Mouse (Mus musculus): ENCODE measurements around the gene Abracl. TPM values are rescaled to one million over a fixed set of nuclear protein-coding genes. Genes with fewer than 3 reads are reported as not detected.

Gene Abracl
- total and polyA plus RNA-seq, 3 experiments = 100 to 110 TPM; not detected in 1

GRCm38 (mm10) chr10:18009744-18010143 is 13.3 kb downstream of the Abracl start:
- TF ChIP-seq MAZ (IDR thresholded peaks at IDR 0.05; ENCODE audit: low read depth, low read length) (no peak), SIN3A (IDR thresholded peaks at IDR 0.05; ENCODE audit: low read length) (no peak), RAD21 (IDR thresholded peaks at IDR 0.05; ENCODE audit: low read depth, low read length) (no peak), MAFK (IDR thresholded peaks at IDR 0.05; ENCODE audit: borderline replicate concordance, low read depth, low read length) (no peak), ZC3H11A (IDR thresholded peaks at IDR 0.05; ENCODE audit: low read depth, low read length) (no peak), E2F4 (IDR thresholded peaks at IDR 0.05; ENCODE audit: borderline replicate concordance, low read depth, low read length) (no peak), GABPA (IDR thresholded peaks at IDR 0.05; ENCODE audit: low read depth, low read length) (no peak), TCF12 (IDR thresholded peaks at IDR 0.05; ENCODE audit: low read depth, low read length) (no peak), POLR2A (IDR thresholded peaks at IDR 0.05; ENCODE audit: control insufficient read depth in 1 of 2, insufficient read depth in 1 of 2, low read depth in 1 of 2, low read length in 2 of 2, poor library complexity in 1 of 2) (no peak)
- Histone ChIP-seq H3K4me3 (ENCODE audit: control insufficient read depth in 1 of 2, insufficient read depth in 1 of 2, low read depth in 2 of 2, low read length in 2 of 2) (no peak overlapping the region), H3K79me2 (ENCODE audit: control insufficient read depth, insufficient read depth, low read length, poor library complexity) (no peaks in the 10 kb centered on the region), H3K27ac (ENCODE audit: control insufficient read depth, low read depth, low read length) (no peak overlapping the region), H3K9me3 (replicated peaks; ENCODE audit: insufficient read depth, low read length) (no peaks in the 10 kb centered on the region), H3K9ac (ENCODE audit: control insufficient read depth, low read depth, low read length, poor library complexity, severe bottlenecking) (no peak overlapping the region), H3K4me1 (ENCODE audit: control insufficient read depth in 1 of 2, insufficient read depth in 2 of 2, low read length in 2 of 2) (no peaks in the 10 kb centered on the region), H3K27me3 (ENCODE audit: control insufficient read depth in 1 of 2, insufficient read depth in 2 of 2, low read length in 2 of 2) (no peaks in the 10 kb centered on the region), H3K36me3 (ENCODE audit: control insufficient read depth in 1 of 2, insufficient read depth in 2 of 2, low read length in 2 of 2) (no peaks in the 10 kb centered on the region; a peak in 2 of 4 replicates)
- DNase-seq (ENCODE audit: low read depth, low spot score) = no peak

- H3K9ac ChIP-seq (ENCODE audit: control insufficient read depth, low read depth, low read length, poor library complexity, severe bottlenecking) = no peak overlapping the region
- H3K4me1 ChIP-seq (ENCODE audit: control insufficient read depth in 1 of 2, insufficient read depth in 2 of 2, low read length in 2 of 2) = no peaks in the 10 kb centered on the region
- DNase-seq (ENCODE audit: low read depth, low spot score) = no peak
Observed at GRCm38 (mm10) chr10:18008118-18008517, 15.0 kb downstream of the Abracl start.

GRCm38 (mm10) chr10:18007243-18007642 is 15.8 kb downstream of the Abracl start:
- no peak overlapping the region for H3K27ac ChIP-seq (ENCODE audit: control insufficient read depth, low read depth, low read length)
- H3K27me3 ChIP-seq (ENCODE audit: control insufficient read depth in 1 of 2, insufficient read depth in 2 of 2, low read length in 2 of 2) = no peaks in the 10 kb centered on the region
- TF ChIP-seq GABPA (IDR thresholded peaks at IDR 0.05; ENCODE audit: low read depth, low read length) (no peak), UBTF (IDR thresholded peaks at IDR 0.05; ENCODE audit: borderline replicate concordance, insufficient read depth, low read depth, low read length) (no peak), ZC3H11A (IDR thresholded peaks at IDR 0.05; ENCODE audit: low read depth, low read length) (no peak), TBP (IDR thresholded peaks at IDR 0.05; ENCODE audit: low read depth, low read length) (no peak), SIN3A (IDR thresholded peaks at IDR 0.05; ENCODE audit: low read length) (no peak), ZMIZ1 (IDR thresholded peaks at IDR 0.05; ENCODE audit: low read depth, low read length) (no peak), RAD21 (IDR thresholded peaks at IDR 0.05; ENCODE audit: low read depth, low read length) (no peak)

More at GRCm38 (mm10) chr10:18008118-18008517, 15.0 kb downstream of the Abracl start:
- TF ChIP-seq CHD2 (IDR thresholded peaks at IDR 0.05; ENCODE audit: low read length) (no peak), CTCF (IDR thresholded peaks at IDR 0.05 in 2 of 3, conservative IDR thresholded peaks at IDR 0.05 in 1 of 3; ENCODE audit: control insufficient read depth in 1 of 3, insufficient read depth in 1 of 3, low read depth in 2 of 3, low read length in 3 of 3, poor library complexity in 1 of 3, severe bottlenecking in 1 of 3) (no peak), ZKSCAN1 (IDR thresholded peaks at IDR 0.05; ENCODE audit: low read depth, low read length) (no peak), EP300 (IDR thresholded peaks at IDR 0.05; ENCODE audit: low read depth in 1 of 2, low read length in 2 of 2) (no peak), MAFK (IDR thresholded peaks at IDR 0.05; ENCODE audit: borderline replicate concordance, low read depth, low read length) (no peak), GATA1 (IDR thresholded peaks at IDR 0.05; ENCODE audit: low read depth, low read length) (no peak), NRF1 (IDR thresholded peaks at IDR 0.05; ENCODE audit: insufficient read depth, low read depth, low read length, poor library complexity, severe bottlenecking) (no peak), USF1 (IDR thresholded peaks at IDR 0.05; ENCODE audit: low read depth, low read length) (no peak), UBTF (IDR thresholded peaks at IDR 0.05; ENCODE audit: borderline replicate concordance, insufficient read depth, low read depth, low read length) (no peak), MAZ (IDR thresholded peaks at IDR 0.05; ENCODE audit: low read depth, low read length) (no peak), TBP (IDR thresholded peaks at IDR 0.05; ENCODE audit: low read depth, low read length) (no peak), POLR2A (IDR thresholded peaks at IDR 0.05; ENCODE audit: control insufficient read depth in 1 of 2, insufficient read depth in 1 of 2, low read depth in 1 of 2, low read length in 2 of 2, poor library complexity in 1 of 2) (no peak)
- H3K36me3 ChIP-seq (ENCODE audit: control insufficient read depth in 1 of 2, insufficient read depth in 2 of 2, low read length in 2 of 2) = no peaks in the 10 kb centered on the region; a peak in 2 of 4 replicates
- no peak overlapping the region for H3K27ac ChIP-seq (ENCODE audit: control insufficient read depth, low read depth, low read length)
- no peaks in the 10 kb centered on the region for H3K9me3 ChIP-seq (replicated peaks; ENCODE audit: insufficient read depth, low read length)
- no peaks in the 10 kb centered on the region for H3K27me3 ChIP-seq (ENCODE audit: control insufficient read depth in 1 of 2, insufficient read depth in 2 of 2, low read length in 2 of 2)
- no peak overlapping the region for H3K4me3 ChIP-seq (ENCODE audit: control insufficient read depth in 1 of 2, insufficient read depth in 1 of 2, low read depth in 2 of 2, low read length in 2 of 2)
- H3K79me2 ChIP-seq (ENCODE audit: control insufficient read depth, insufficient read depth, low read length, poor library complexity) = no peaks in the 10 kb centered on the region

More at GRCm38 (mm10) chr10:18007243-18007642, 15.8 kb downstream of the Abracl start:
- Histone ChIP-seq H3K4me1 (ENCODE audit: control insufficient read depth in 1 of 2, insufficient read depth in 2 of 2, low read length in 2 of 2) (no peaks in the 10 kb centered on the region), H3K79me2 (ENCODE audit: control insufficient read depth, insufficient read depth, low read length, poor library complexity) (no peaks in the 10 kb centered on the region), H3K9me3 (replicated peaks; ENCODE audit: insufficient read depth, low read length) (no peaks in the 10 kb centered on the region), H3K4me3 (ENCODE audit: control insufficient read depth in 1 of 2, insufficient read depth in 1 of 2, low read depth in 2 of 2, low read length in 2 of 2) (no peak overlapping the region), H3K36me3 (ENCODE audit: control insufficient read depth in 1 of 2, insufficient read depth in 2 of 2, low read length in 2 of 2) (no peaks in the 10 kb centered on the region; a peak in 2 of 4 replicates), H3K9ac (ENCODE audit: control insufficient read depth, low read depth, low read length, poor library complexity, severe bottlenecking) (no peak overlapping the region)
- no peak for DNase-seq (ENCODE audit: low read depth, low spot score)

All from MEL (cell line).